Mouse (Mus musculus) testis, adult 2 months (tissue): ENCODE results near the gene Thg1l. TPM values are rescaled to one million over a fixed set of nuclear protein-coding genes. Genes with fewer than 3 reads are reported as not detected.

Experiments
- H3K27ac ChIP-seq: fragments of 200-500 bp; 2 replicates; pipeline ENCODE4 v1.5.1; 2012; ENCODE audit warnings: low read depth, low read length; ENCODE audit not compliant: control insufficient read depth, insufficient read depth
- H3K27me3 ChIP-seq: fragments of 200-500 bp; 2 replicates; pipeline ENCODE4 v1.6.1; 2012; ENCODE audit warnings: mild to moderate bottlenecking, low read length, moderate library complexity; ENCODE audit not compliant: control insufficient read depth, insufficient read depth
- H3K36me3 ChIP-seq: fragments of 200-500 bp; 2 replicates; pipeline ENCODE4 v1.6.1; 2012; ENCODE audit warnings: mild to moderate bottlenecking, low read length; ENCODE audit not compliant: control insufficient read depth, insufficient read depth
- H3K4me1 ChIP-seq: fragments of 200-500 bp; 2 replicates; pipeline ENCODE4 v1.6.1; 2012; ENCODE audit warnings: low read length; ENCODE audit not compliant: control insufficient read depth, insufficient read depth
- H3K4me3 ChIP-seq: fragments of 200-500 bp; 2 replicates; pipeline ENCODE4 v1.5.1; 2012; ENCODE audit warnings: low read depth, mild to moderate bottlenecking, low read length, moderate library complexity, mixed read lengths; ENCODE audit not compliant: control insufficient read depth
- CTCF ChIP-seq: fragments of 200-500 bp; IDR thresholded peaks from 2 replicates; pipeline ENCODE4 v1.5.1; 2012; ENCODE audit warnings: low read depth, mild to moderate bottlenecking, inconsistent platforms, low read length, moderate library complexity; ENCODE audit not compliant: control insufficient read depth, insufficient read depth, insufficient replicate concordance
- POLR2A ChIP-seq: fragments of 200-500 bp; IDR thresholded peaks from 2 replicates; pipeline ENCODE4 v1.6.1; 2012; ENCODE audit warnings: low read depth, mild to moderate bottlenecking, inconsistent platforms, low read length, moderate library complexity; ENCODE audit not compliant: control insufficient read depth
- polyA plus RNA-seq: library from polyadenylated mRNA; depleted of rRNA; stranded (reverse); fragments of >200 nt; gene quantifications from 2 replicates; pipeline ENCODE4 v1.2.3, GENCODE M21; 2012

Thg1l gene
- polyA plus RNA-seq, 1 experiment, result 32.5 TPM

- TF ChIP-seq POLR2A (no peak), CTCF (no peak)
Observed at GRCm38 (mm10) chr11:45927456-45927855, 27.8 kb downstream of the Thg1l start.

GRCm38 (mm10) chr11:45926640-45927082, 28.6 kb downstream of the Thg1l start:
- H3K27me3 ChIP-seq, result no peaks in the 10 kb centered on the region
- no peak for TF ChIP-seq POLR2A
- peak; percentile 81; the same call in 1 of the 2 replicates for TF ChIP-seq CTCF
- H3K27ac ChIP-seq, result no peak overlapping the region; the same call in 1 of the 2 replicates
- H3K36me3 ChIP-seq, result no peaks in the 10 kb centered on the region
- H3K4me3 ChIP-seq, result peak overlapping the region; percentile 79
- no peaks in the 10 kb centered on the region; the same call in none of the 2 replicates for H3K4me1 ChIP-seq

More at GRCm38 (mm10) chr11:45927456-45927855, 27.8 kb downstream of the Thg1l start:
- no peaks in the 10 kb centered on the region for H3K36me3 ChIP-seq
- H3K4me1 ChIP-seq, result no peaks in the 10 kb centered on the region; the same call in 1 of the 2 replicates
- no peak overlapping the region for H3K4me3 ChIP-seq
- H3K27ac ChIP-seq, result no peak overlapping the region
- H3K27me3 ChIP-seq, result no peaks in the 10 kb centered on the region

GRCm38 (mm10) chr11:45925436-45925835, 29.9 kb downstream of the Thg1l start:
- Histone ChIP-seq H3K27me3 (no peaks in the 10 kb centered on the region), H3K4me1 (peaks cover 4% of the 10 kb centered on the region), H3K4me3 (no peak overlapping the region), H3K27ac (no peak overlapping the region), H3K36me3 (no peaks in the 10 kb centered on the region)
- no peak for TF ChIP-seq POLR2A
- no peak for TF ChIP-seq CTCF

GRCm38 (mm10) chr11:45921480-45921898, 33.8 kb downstream of the Thg1l start:
- no peak overlapping the region for H3K27ac ChIP-seq
- no peak for TF ChIP-seq CTCF
- no peak for TF ChIP-seq POLR2A
- H3K27me3 ChIP-seq, result no peaks in the 10 kb centered on the region
- H3K4me1 ChIP-seq, result peaks cover 4% of the 10 kb centered on the region; the same call in 1 of the 2 replicates
- no peaks in the 10 kb centered on the region for H3K36me3 ChIP-seq
- H3K4me3 ChIP-seq, result no peak overlapping the region

GRCm38 (mm10) chr11:45921026-45921425, 34.3 kb downstream of the Thg1l start:
- no peak overlapping the region for H3K27ac ChIP-seq
- H3K27me3 ChIP-seq, result no peaks in the 10 kb centered on the region
- H3K36me3 ChIP-seq, result no peaks in the 10 kb centered on the region
- no peak overlapping the region for H3K4me3 ChIP-seq
- peaks cover 4% of the 10 kb centered on the region; the same call in 1 of the 2 replicates for H3K4me1 ChIP-seq
- TF ChIP-seq CTCF (no peak), POLR2A (no peak)

GRCm38 (mm10) chr11:45918836-45919235, 36.5 kb downstream of the Thg1l start:
- no peak for TF ChIP-seq POLR2A
- TF ChIP-seq CTCF, result no peak
- no peak overlapping the region for H3K4me3 ChIP-seq
- H3K36me3 ChIP-seq, result no peaks in the 10 kb centered on the region
- H3K27me3 ChIP-seq, result no peaks in the 10 kb centered on the region
- H3K4me1 ChIP-seq, result peaks cover 4% of the 10 kb centered on the region; the same call in 1 of the 2 replicates
- no peak overlapping the region for H3K27ac ChIP-seq

GRCm38 (mm10) chr11:45918018-45918417, 37.3 kb downstream of the Thg1l start:
- no peak for TF ChIP-seq CTCF
- no peak for TF ChIP-seq POLR2A
- no peak overlapping the region for H3K4me3 ChIP-seq
- no peaks in the 10 kb centered on the region for H3K27me3 ChIP-seq
- no peak overlapping the region for H3K27ac ChIP-seq
- peaks cover 4% of the 10 kb centered on the region; the same call in 1 of the 2 replicates for H3K4me1 ChIP-seq
- H3K36me3 ChIP-seq, result no peaks in the 10 kb centered on the region
